Mouse (Mus musculus): ENCODE data around the gene Cdhr4. TPM values are rescaled to one million over a fixed set of nuclear protein-coding genes. Genes with fewer than 3 reads are reported as not detected.

The Cdhr4 gene
- polyA plus RNA-seq, 1 experiment, result 7.3 TPM

DNA sequence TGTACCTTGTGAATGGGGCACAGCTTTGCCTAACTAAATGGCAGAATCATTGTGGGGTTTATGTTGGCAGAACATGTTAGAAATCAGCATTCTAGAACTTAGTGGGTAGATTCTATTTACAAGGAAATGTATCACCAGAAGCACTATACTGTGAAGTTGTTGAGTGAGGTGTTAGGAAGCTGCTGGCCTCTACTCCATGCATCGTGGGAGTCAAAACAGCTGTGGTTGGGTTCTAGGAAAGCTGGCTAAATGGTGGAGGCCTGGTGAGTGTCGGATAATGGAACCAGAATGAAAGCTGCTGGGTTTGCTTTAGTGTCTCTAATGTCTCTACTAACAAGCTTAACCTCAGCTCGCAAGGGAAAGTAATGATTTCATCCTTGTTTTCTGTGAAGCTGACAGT is 24.8 kb downstream of the Cdhr4 start:
- Histone ChIP-seq H3K27me3 (ENCODE audit: control insufficient read depth, insufficient read depth, low read length) (no peaks in the 10 kb centered on the region), H3K27ac (ENCODE audit: control insufficient read depth, insufficient read depth, low read length) (no peak overlapping the region), H3K4me3 (ENCODE audit: control insufficient read depth, insufficient read depth, low read length) (no peak overlapping the region), H3K36me3 (ENCODE audit: control insufficient read depth, insufficient read depth, low read length) (peaks cover 17% of the 10 kb centered on the region), H3K4me1 (replicated peaks; ENCODE audit: control insufficient read depth, insufficient read depth, low read length) (no peaks in the 10 kb centered on the region; the same call in 1 of the 2 replicates)
- 96% methylated on average over 3 of the region's 3 CpGs for WGBS
- no peak for DNase-seq
- no peak for TF ChIP-seq CTCF (IDR thresholded peaks at IDR 0.05; ENCODE audit: borderline replicate concordance, control insufficient read depth, extremely low read depth, insufficient read depth, low read length, poor library complexity)
- TF ChIP-seq POLR2A (IDR thresholded peaks at IDR 0.05; ENCODE audit: control insufficient read depth, extremely low read depth, insufficient read depth, low read length, poor library complexity), result no peak

DNA sequence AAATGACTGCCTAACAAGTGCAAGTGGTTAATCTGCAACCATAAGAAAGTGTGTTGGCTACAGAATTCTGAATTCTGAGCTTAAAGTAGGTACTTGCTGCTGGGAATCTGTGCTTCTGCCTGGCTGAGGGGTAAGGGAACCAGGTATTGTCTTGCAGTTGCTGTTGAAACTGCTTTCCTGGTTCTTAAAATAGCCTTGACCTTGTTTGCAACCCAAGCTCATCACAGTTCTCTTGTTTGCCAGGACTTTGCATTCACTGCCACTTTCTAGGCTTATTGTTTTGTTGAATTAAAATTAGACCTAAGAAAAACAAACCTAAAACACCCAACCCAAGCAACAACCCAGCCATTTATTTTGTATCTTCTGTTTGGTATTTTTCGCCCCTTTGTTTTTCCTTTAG is 28.4 kb downstream of the Cdhr4 start:
- peaks cover 15% of the 10 kb centered on the region for H3K36me3 ChIP-seq (ENCODE audit: control insufficient read depth, insufficient read depth, low read length)
- H3K27me3 ChIP-seq (ENCODE audit: control insufficient read depth, insufficient read depth, low read length), result no peaks in the 10 kb centered on the region
- TF ChIP-seq CTCF (IDR thresholded peaks at IDR 0.05; ENCODE audit: borderline replicate concordance, control insufficient read depth, extremely low read depth, insufficient read depth, low read length, poor library complexity), result no peak
- TF ChIP-seq POLR2A (IDR thresholded peaks at IDR 0.05; ENCODE audit: control insufficient read depth, extremely low read depth, insufficient read depth, low read length, poor library complexity), result no peak
- no peak for DNase-seq
- whole genome bisulfite sequencing, result 100% methylated on average over 1 of the region's 1 CpGs
- H3K4me3 ChIP-seq (ENCODE audit: control insufficient read depth, insufficient read depth, low read length), result no peak overlapping the region
- no peak overlapping the region for H3K27ac ChIP-seq (ENCODE audit: control insufficient read depth, insufficient read depth, low read length)
- no peaks in the 10 kb centered on the region; the same call in 1 of the 2 replicates for H3K4me1 ChIP-seq (replicated peaks; ENCODE audit: control insufficient read depth, insufficient read depth, low read length)

DNA sequence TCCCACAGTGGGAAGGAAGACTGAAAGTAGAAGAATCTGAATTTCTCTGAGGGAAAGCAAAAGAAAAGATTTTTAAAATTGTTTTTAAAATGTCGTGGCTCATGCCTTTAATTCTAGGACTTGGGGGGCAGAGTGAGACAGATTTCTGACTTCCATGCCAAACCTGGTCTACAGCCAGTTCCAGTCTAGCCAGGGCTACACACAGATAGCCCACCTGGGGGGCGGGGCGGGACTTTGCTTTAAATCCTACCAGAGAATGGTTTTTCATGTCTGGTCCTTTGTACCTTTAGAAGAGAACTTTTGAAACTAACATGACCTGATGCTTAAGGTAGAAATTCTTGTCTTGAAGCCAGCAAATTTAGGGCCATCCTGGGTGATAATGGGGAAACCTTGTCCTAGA is 30.9 kb downstream of the Cdhr4 start:
- peaks cover 23% of the 10 kb centered on the region for H3K36me3 ChIP-seq (ENCODE audit: control insufficient read depth, insufficient read depth, low read length)
- no peak overlapping the region for H3K27ac ChIP-seq (ENCODE audit: control insufficient read depth, insufficient read depth, low read length)
- no peak for TF ChIP-seq POLR2A (IDR thresholded peaks at IDR 0.05; ENCODE audit: control insufficient read depth, extremely low read depth, insufficient read depth, low read length, poor library complexity)
- no peak for TF ChIP-seq CTCF (IDR thresholded peaks at IDR 0.05; ENCODE audit: borderline replicate concordance, control insufficient read depth, extremely low read depth, insufficient read depth, low read length, poor library complexity)
- no peaks in the 10 kb centered on the region for H3K27me3 ChIP-seq (ENCODE audit: control insufficient read depth, insufficient read depth, low read length)
- DNase-seq, result no peak
- H3K4me1 ChIP-seq (replicated peaks; ENCODE audit: control insufficient read depth, insufficient read depth, low read length), result no peaks in the 10 kb centered on the region; the same call in 1 of the 2 replicates
- WGBS, result 92% methylated on average over 3 of the region's 3 CpGs
- no peak overlapping the region for H3K4me3 ChIP-seq (ENCODE audit: control insufficient read depth, insufficient read depth, low read length)

DNA sequence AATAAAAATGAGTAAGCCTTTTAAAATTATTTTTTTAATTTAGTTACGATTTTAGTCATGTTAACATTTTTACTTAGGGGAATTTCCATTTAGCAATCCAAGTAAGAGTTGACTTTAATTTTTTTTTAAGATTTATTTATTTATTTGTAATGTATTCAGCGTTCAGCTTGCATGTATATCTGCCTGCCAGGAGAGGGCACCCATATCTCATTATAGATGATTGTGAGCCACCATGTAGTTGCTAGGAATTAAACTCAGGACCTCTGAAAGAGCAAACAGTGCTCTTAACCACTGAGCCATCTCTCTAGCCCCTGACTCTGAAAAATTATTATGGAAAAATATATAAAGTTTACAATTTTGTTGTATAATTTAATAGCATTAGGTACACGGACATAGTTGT is 34.3 kb downstream of the Cdhr4 start:
- H3K4me1 ChIP-seq (replicated peaks; ENCODE audit: control insufficient read depth, insufficient read depth, low read length), result no peaks in the 10 kb centered on the region
- 89% methylated on average over 3 of the region's 3 CpGs for WGBS
- no peaks in the 10 kb centered on the region for H3K27me3 ChIP-seq (ENCODE audit: control insufficient read depth, insufficient read depth, low read length)
- peaks cover 28% of the 10 kb centered on the region for H3K36me3 ChIP-seq (ENCODE audit: control insufficient read depth, insufficient read depth, low read length)
- DNase-seq, result no peak
- H3K4me3 ChIP-seq (ENCODE audit: control insufficient read depth, insufficient read depth, low read length), result no peak overlapping the region
- TF ChIP-seq CTCF (IDR thresholded peaks at IDR 0.05; ENCODE audit: borderline replicate concordance, control insufficient read depth, extremely low read depth, insufficient read depth, low read length, poor library complexity) (no peak), POLR2A (IDR thresholded peaks at IDR 0.05; ENCODE audit: control insufficient read depth, extremely low read depth, insufficient read depth, low read length, poor library complexity) (no peak)
- H3K27ac ChIP-seq (ENCODE audit: control insufficient read depth, insufficient read depth, low read length), result no peak overlapping the region

- Histone ChIP-seq H3K36me3 (ENCODE audit: control insufficient read depth, insufficient read depth, low read length) (peaks cover 41% of the 10 kb centered on the region), H3K4me1 (replicated peaks; ENCODE audit: control insufficient read depth, insufficient read depth, low read length) (no peaks in the 10 kb centered on the region), H3K27ac (ENCODE audit: control insufficient read depth, insufficient read depth, low read length) (no peak overlapping the region), H3K27me3 (ENCODE audit: control insufficient read depth, insufficient read depth, low read length) (no peaks in the 10 kb centered on the region), H3K4me3 (ENCODE audit: control insufficient read depth, insufficient read depth, low read length) (no peak overlapping the region)
- 97% methylated on average over 3 of the region's 3 CpGs for WGBS
- DNase-seq, result no peak
- TF ChIP-seq CTCF (IDR thresholded peaks at IDR 0.05; ENCODE audit: borderline replicate concordance, control insufficient read depth, extremely low read depth, insufficient read depth, low read length, poor library complexity), result no peak
- TF ChIP-seq POLR2A (IDR thresholded peaks at IDR 0.05; ENCODE audit: control insufficient read depth, extremely low read depth, insufficient read depth, low read length, poor library complexity), result no peak
These were observed 35.6 kb downstream of the Cdhr4 start for GRCm38 (mm10) chr9:108027867-108028266.

- Histone ChIP-seq H3K27ac (ENCODE audit: control insufficient read depth, insufficient read depth, low read length) (no peak overlapping the region), H3K4me3 (ENCODE audit: control insufficient read depth, insufficient read depth, low read length) (no peak overlapping the region), H3K36me3 (ENCODE audit: control insufficient read depth, insufficient read depth, low read length) (peaks cover 59% of the 10 kb centered on the region), H3K4me1 (replicated peaks; ENCODE audit: control insufficient read depth, insufficient read depth, low read length) (no peaks in the 10 kb centered on the region), H3K27me3 (ENCODE audit: control insufficient read depth, insufficient read depth, low read length) (no peaks in the 10 kb centered on the region)
- no peak for DNase-seq
- 96% methylated on average over 5 of the region's 5 CpGs for WGBS
- TF ChIP-seq POLR2A (IDR thresholded peaks at IDR 0.05; ENCODE audit: control insufficient read depth, extremely low read depth, insufficient read depth, low read length, poor library complexity), result no peak
- no peak for TF ChIP-seq CTCF (IDR thresholded peaks at IDR 0.05; ENCODE audit: borderline replicate concordance, control insufficient read depth, extremely low read depth, insufficient read depth, low read length, poor library complexity)
These were observed 39.8 kb downstream of the Cdhr4 start for GRCm38 (mm10) chr9:108032126-108032525.

All from thymus, adult 2 months (tissue).